Mouse (Mus musculus): ENCODE measurements around the gene Itpa.

DNA sequence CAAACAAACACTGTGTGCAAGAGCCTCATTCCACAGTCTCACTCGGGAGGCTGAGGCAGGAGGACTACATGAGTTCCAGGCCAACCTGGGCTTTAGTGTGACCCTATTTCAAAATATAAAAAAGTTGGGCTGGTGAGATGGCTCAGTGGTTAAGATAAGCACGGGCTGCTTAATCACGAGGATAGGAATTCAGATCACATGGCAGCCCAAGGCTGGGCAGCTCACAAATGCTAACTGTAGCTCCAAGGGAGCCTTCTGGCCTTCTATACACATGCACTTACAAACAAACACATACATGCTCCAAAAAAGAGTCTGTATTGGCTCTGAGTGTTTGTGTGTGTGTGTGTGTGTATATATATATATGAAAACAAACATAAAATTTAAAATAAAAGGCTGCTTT, 26.2 kb downstream of the Itpa start:
- TF ChIP-seq CTCF (IDR thresholded peaks at IDR 0.05; ENCODE audit: low read depth, low read length) (no peak), POLR2A (IDR thresholded peaks at IDR 0.05; ENCODE audit: insufficient read depth, low read length) (no peak)
